Mouse (Mus musculus): ENCODE data around the gene Tanc2.

GRCm38 (mm10) chr11:105558803-105559505 is 30.8 kb upstream of the Tanc2 start:
- TF ChIP-seq CTCF (IDR thresholded peaks at IDR 0.05; ENCODE audit: low read depth) (no peak), EP300 (optimal IDR thresholded peaks at IDR 0.05) (no peak)

Measured in stomach, postnatal 0 days (tissue).